Mouse (Mus musculus): ENCODE measurements around the gene Lrrc59. TPM values are rescaled to one million over a fixed set of nuclear protein-coding genes. Genes with fewer than 3 reads are reported as not detected.
"Not testable (repeated sequence)": the region's sequence is repeated elsewhere in the genome, so short reads cannot be mapped to it uniquely, and the experiment has no call there.

Gene Lrrc59
- total RNA-seq, 2 experiments from 2014 or later, result 150 to 257 TPM

DNA sequence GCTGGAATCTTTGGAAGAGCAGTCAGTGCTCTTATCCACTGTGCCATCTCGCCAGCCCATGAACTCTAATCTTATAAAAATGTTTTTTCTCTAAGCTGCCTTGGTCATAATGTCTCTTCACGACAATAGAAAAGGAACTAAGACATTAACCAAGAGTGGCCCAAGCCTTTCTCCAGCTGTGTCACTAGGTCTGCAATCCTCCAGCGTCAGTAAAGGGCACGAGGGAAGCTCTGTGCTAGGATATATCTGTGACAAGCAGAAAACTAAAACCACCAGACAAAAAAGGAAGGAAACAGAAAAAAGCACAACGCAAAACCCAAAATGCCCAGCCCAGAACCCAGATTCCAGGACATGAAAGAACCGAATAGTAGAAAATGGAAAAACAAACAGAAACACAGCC is 57.6 kb downstream of the Lrrc59 start:
- peak; percentile 79 for ATAC-seq (replicated peaks; ENCODE audit: poor library complexity, severe bottlenecking)

DNA sequence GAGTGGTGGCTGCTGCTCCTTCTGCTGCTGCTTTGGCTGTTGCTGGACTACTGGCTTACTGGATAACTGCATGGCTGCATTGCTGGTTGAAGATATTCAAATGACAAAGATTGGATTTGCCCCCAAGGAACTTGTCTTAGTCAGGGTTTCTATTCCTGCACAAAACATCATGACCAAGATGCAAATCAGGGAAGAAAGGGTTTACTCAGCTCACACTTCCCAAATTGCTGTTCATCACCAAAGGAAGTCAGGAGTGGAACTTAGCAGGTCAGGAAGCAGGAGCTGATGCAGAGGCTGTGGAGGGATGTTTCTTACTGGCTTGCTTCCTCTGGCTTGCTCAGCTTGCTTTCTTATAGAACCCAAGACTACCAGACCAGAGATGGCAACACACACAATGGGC is 62.9 kb downstream of the Lrrc59 start:
- not testable (repeated sequence) for ATAC-seq (replicated peaks; ENCODE audit: poor library complexity, severe bottlenecking)

Other genes starting within 250 kb of the Lrrc59 start
- gene Abcc3, start 236.8 kb upstream of the Lrrc59 start, total RNA-seq (2014; fragmentation: Nextera tagmentation), result 0.34 and 2.0 TPM in 2 replicates
- gene Abcc3, start 236.8 kb upstream of the Lrrc59 start, total RNA-seq (2017), result 0.05 and 0.30 TPM in 2 replicates
- gene Cacna1g, start 155.6 kb upstream of the Lrrc59 start, total RNA-seq (2014; fragmentation: Nextera tagmentation), result not detected in 2 replicates
- gene Cacna1g, start 155.6 kb upstream of the Lrrc59 start, total RNA-seq (2017), result not detected in 2 replicates
- not detected in 2 replicates for gene Spata20, start 143.6 kb upstream of the Lrrc59 start, total RNA-seq (2014; fragmentation: Nextera tagmentation)
- not detected in 2 replicates for gene Spata20, start 143.6 kb upstream of the Lrrc59 start, total RNA-seq (2017)
- gene Epn3, start 129.8 kb upstream of the Lrrc59 start, total RNA-seq (2014; fragmentation: Nextera tagmentation), result not detected in 2 replicates
- gene Epn3, start 129.8 kb upstream of the Lrrc59 start, total RNA-seq (2017), result not detected in 2 replicates
- gene Mycbpap, start 108.0 kb upstream of the Lrrc59 start, total RNA-seq (2014; fragmentation: Nextera tagmentation), result 1.1 and 5.4 TPM in 2 replicates
- 0.13 TPM in 1 of 2 replicates, not detected in the other for gene Mycbpap, start 108.0 kb upstream of the Lrrc59 start, total RNA-seq (2017)
- 6.2 and 8.7 TPM in 2 replicates for gene Rsad1, start 80.5 kb upstream of the Lrrc59 start, total RNA-seq (2014; fragmentation: Nextera tagmentation)
- 4.4 and 5.7 TPM in 2 replicates for gene Rsad1, start 80.5 kb upstream of the Lrrc59 start, total RNA-seq (2017)
- gene Chad, start 64.7 kb upstream of the Lrrc59 start, total RNA-seq (2014; fragmentation: Nextera tagmentation), result not detected in 2 replicates
- gene Chad, start 64.7 kb upstream of the Lrrc59 start, total RNA-seq (2017), result not detected in 2 replicates
- gene Acsf2, start 27.9 kb upstream of the Lrrc59 start, total RNA-seq (2014; fragmentation: Nextera tagmentation), result 12.9 and 18.9 TPM in 2 replicates
- gene Acsf2, start 27.9 kb upstream of the Lrrc59 start, total RNA-seq (2017), result 2.1 and 2.5 TPM in 2 replicates
- gene Mrpl27, start 24.0 kb downstream of the Lrrc59 start, total RNA-seq (2014; fragmentation: Nextera tagmentation), result 46.8 and 49.3 TPM in 2 replicates
- gene Mrpl27, start 24.0 kb downstream of the Lrrc59 start, total RNA-seq (2017), result 40.0 and 45.7 TPM in 2 replicates
- 8.2 and 16.4 TPM in 2 replicates for gene Eme1, start 24.2 kb downstream of the Lrrc59 start, total RNA-seq (2014; fragmentation: Nextera tagmentation)
- 36.4 and 51.6 TPM in 2 replicates for gene Eme1, start 24.2 kb downstream of the Lrrc59 start, total RNA-seq (2017)
- gene Xylt2, start 47.7 kb downstream of the Lrrc59 start, total RNA-seq (2014; fragmentation: Nextera tagmentation), result 4.9 and 15.7 TPM in 2 replicates
- 3.9 and 4.8 TPM in 2 replicates for gene Xylt2, start 47.7 kb downstream of the Lrrc59 start, total RNA-seq (2017)
- gene Gm11541, start 74.7 kb downstream of the Lrrc59 start, total RNA-seq (2014; fragmentation: Nextera tagmentation), result not detected in 2 replicates
- not detected in 2 replicates for gene Gm11541, start 74.7 kb downstream of the Lrrc59 start, total RNA-seq (2017)
- not detected in 2 replicates for gene Cdc34b, start 112.0 kb downstream of the Lrrc59 start, total RNA-seq (2014; fragmentation: Nextera tagmentation)
- gene Cdc34b, start 112.0 kb downstream of the Lrrc59 start, total RNA-seq (2017), result not detected in 2 replicates
- gene Tmem92, start 152.9 kb downstream of the Lrrc59 start, total RNA-seq (2014; fragmentation: Nextera tagmentation), result not detected in 2 replicates
- gene Tmem92, start 152.9 kb downstream of the Lrrc59 start, total RNA-seq (2017), result not detected in 2 replicates